Mouse (Mus musculus): ENCODE data around the gene Sft2d2.

The Sft2d2 gene

GRCm38 (mm10) chr1:165133279-165133678 is 61.0 kb downstream of the Sft2d2 start:
- no peak for DNase-seq (ENCODE audit: low spot score in 2 of 2)

- DNase-seq (ENCODE audit: low spot score in 2 of 2) = peak; percentile 71 to 72
Measured at GRCm38 (mm10) chr1:165132187-165132877, 61.9 kb downstream of the Sft2d2 start.

- no peak for DNase-seq (ENCODE audit: low spot score in 2 of 2)
Measured at GRCm38 (mm10) chr1:165129573-165129972, 64.7 kb downstream of the Sft2d2 start.
